Mouse (Mus musculus) G1E (cell line): ENCODE results near the gene Lims1.

Experiments
- CTCF ChIP-seq: IDR thresholded peaks from 2 replicates; pipeline ENCODE4 v1.5.1; 2012; ENCODE audit warnings: low read depth, low read length, inconsistent platforms, mixed read lengths
- GATA1 ChIP-seq: IDR thresholded peaks from 2 replicates; pipeline ENCODE4 v1.6.1; 2012; ENCODE audit warnings: borderline replicate concordance, low read length, inconsistent platforms, mixed read lengths
- GATA2 ChIP-seq: IDR thresholded peaks from 2 replicates; pipeline ENCODE4 v1.6.1; 2012; ENCODE audit warnings: low read depth, low read length, inconsistent platforms, borderline replicate concordance
- POLR2AphosphoS5 ChIP-seq: IDR thresholded peaks from 2 replicates; pipeline ENCODE4 v1.6.1; 2012; ENCODE audit warnings: low read depth, low read length, inconsistent platforms; ENCODE audit not compliant: insufficient replicate concordance
- TAL1 ChIP-seq: conservative IDR thresholded peaks from 2 replicates; pipeline ENCODE4 v1.6.1; 2012; ENCODE audit warnings: low read depth, low read length, inconsistent platforms, mixed read lengths

DNA sequence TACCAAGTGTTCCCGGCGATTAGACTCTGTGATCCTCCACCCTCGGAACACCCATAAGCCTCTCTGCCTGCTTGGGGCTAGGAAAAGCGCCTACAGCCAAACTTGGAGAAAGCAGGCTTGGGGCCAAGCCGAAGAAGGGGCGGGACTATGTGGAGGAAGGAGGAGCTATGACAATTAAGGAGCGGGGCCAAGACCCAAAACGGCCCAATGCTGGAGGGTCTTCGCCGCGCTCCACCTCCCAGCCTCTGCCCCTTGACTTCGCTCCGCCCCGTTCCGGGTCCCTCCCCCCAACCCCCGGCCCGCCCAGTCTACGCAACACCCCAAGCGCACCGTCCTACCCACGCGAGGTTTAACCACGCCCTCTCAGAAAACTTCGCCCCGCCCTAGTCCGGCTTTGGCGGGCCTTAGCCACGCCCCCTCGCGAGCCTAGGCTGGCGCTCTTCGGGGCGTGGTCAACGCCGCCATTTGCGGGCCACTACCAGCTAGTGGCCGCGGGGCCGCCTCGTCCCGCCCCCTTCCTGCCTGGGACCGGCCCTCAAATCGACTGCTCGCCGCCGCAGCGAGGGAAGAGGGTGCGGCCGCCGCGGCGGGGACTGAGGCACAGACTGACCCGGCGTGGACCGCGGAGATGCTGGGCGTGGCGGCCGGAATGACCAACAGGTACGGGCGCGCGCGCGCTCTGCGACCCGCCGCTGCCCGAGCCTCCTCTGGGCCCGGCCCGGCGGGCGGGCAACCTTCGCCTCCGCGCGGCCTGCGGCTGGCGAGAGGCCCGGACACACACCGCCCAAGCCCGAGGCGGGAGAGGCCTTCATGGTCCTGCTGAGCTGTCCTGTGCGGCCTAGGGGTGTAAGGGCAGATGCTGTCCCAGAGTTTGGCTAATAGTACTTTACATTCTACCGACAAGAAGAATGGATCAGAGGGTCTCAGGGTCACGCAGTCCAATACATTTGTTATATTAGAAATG is at the start of gene Lims1:
- no peak for TF ChIP-seq GATA2
- TF ChIP-seq CTCF, result no peak
- no peak for TF ChIP-seq POLR2AphosphoS5
- no peak for TF ChIP-seq TAL1
- no peak for TF ChIP-seq GATA1
